Mouse (Mus musculus) adrenal gland, postnatal 36 days (tissue): ENCODE measurements around the gene Hivep2. TPM values are rescaled to one million over a fixed set of nuclear protein-coding genes. Genes with fewer than 3 reads are reported as not detected.
A peak's percentile ranks its signal among the peaks of the same experiment; 100 is the strongest.

Source experiments
- DNase-seq, 2 experiments: peaks; one replicate each; pipeline ENCODE4 v3.0.0; 2021; ENCODE audit warnings: mixed read lengths in 1 of 2
- total RNA-seq, 2 experiments: library from RNA; stranded (reverse); gene quantifications; 2 replicates each; pipeline ENCODE4 v1.2.3; 2021

The Hivep2 gene
- total RNA-seq, 2 experiments from 2014 or later = 33.7 to 35.1 TPM

- no peak for DNase-seq
These were observed 54.4 kb downstream of the Hivep2 start for GRCm38 (mm10) chr10:14020253-14020652.

- no peak for DNase-seq
These were observed 59.1 kb downstream of the Hivep2 start for GRCm38 (mm10) chr10:14024971-14025370.

DNA sequence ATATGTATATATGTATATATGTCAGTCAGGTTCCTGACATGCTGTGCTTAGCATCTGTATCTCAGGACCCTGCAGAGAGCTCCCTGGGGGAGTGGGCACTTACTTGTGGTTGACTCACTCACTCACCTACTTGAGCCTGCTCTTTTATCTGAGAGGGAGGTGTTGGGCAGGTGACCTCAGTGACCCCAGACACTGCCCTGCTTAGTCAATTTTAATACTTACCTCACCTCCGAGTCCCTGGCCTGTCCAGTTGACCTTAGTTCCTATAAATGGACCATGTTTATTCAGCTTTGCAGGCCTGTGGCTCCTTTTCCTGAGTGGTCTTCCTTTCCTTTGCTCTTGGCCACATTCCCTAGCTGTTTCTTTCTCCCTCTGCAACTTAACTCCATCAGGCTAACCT lies 61.9 kb downstream of the Hivep2 start:
- no peak for DNase-seq

- no peak for DNase-seq
These were observed 63.1 kb downstream of the Hivep2 start for GRCm38 (mm10) chr10:14028956-14029355.

DNA sequence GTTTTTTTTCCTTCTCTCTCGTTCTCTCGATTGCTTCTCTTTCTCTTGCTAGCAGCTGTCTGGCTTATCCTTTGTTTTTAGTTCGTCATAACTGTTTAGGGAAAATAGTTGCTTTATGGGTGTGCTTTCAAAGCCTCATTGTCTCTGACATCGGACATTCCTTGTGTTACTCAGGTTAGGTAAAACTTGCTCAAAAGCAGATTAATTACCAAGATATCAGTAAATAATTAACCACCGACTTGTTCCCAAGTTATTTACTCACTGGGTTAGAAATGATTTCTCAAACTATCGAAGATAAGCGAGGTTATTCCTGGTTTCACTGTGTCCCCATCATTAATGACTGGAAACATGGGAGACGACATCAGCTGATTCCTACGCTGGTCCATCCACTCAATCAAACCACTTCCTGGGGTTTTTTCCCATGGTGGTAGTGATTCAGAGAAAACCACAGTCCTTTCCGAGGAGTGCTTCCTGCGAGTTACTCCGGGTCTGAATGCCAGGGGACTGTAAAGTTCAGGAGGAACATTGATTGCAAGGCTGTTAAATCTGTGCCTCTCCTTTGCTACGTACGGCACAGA lies 64.7 kb downstream of the Hivep2 start:
- no peak for DNase-seq

DNA sequence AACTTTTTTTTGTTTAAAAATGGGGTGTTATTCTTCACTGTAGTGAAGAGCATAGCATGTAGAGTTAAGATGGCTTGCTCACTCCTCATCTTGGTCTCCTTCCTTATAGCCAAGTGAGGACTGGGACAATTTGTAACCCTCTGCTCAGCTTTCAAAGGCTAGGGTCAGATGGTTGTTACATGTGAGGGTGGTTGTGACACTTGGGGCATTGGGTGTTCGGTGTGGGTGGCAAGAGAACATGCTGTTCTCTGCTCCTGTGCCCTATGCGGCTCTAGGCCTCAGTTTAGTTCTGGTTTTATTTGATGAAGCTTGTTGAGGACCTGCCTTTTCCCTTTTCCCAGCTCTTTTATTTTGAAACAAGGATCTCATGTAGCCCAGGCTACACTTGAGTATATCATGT lies 66.7 kb downstream of the Hivep2 start:
- no peak for DNase-seq

- DNase-seq = no peak
These were observed 68.2 kb downstream of the Hivep2 start for GRCm38 (mm10) chr10:14034046-14034445.

DNA sequence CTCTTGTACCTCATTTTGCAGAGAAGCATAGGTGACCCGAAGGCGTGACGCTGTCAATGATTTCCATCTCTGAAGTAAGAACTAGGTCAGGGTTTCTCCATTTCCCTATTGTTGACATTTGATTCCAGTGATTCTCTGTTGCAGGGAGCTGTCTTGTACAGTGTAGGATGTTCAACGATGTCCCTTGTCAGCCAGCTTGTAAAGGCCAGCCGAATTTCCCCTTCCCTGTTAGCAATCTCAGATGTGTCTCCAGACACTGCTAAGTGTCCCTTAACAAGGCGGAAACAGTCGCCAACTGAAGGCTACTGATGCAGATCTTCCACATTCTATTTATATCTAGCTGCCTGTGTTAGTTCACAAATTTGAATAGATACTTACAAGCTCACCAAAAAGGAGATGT lies 68.9 kb downstream of the Hivep2 start:
- DNase-seq = no peak

GRCm38 (mm10) chr10:14035607-14036006 lies 69.7 kb downstream of the Hivep2 start:
- DNase-seq = no peak

- DNase-seq = no peak
These were observed 70.6 kb downstream of the Hivep2 start for GRCm38 (mm10) chr10:14036472-14036871.

DNA sequence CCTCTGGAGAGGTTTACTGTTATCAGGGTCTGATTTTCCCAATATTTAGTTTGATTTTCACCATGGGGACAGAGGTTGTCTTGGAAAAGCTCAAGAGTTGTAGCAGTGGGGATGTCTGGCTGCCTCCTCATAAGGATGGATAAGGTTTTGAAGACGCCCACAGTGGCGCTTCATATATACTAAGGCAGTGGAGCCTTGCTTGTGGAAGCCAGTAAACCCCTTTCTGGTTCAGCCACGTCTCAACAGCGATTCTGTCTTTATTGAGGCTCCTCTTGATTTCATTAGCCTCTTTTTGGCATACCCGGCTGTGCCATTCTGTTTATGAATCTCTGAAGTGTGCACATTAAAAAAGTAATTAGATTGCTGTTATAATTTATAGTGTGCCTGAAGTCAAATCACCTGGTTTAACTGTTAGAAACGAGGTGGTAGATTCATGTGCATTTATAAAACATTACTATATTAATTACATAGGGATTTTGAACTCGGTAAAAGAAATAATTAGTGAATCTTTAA lies 72.2 kb downstream of the Hivep2 start:
- no peak for DNase-seq

- no peak for DNase-seq
These were observed 75.0 kb downstream of the Hivep2 start for GRCm38 (mm10) chr10:14040716-14041470.

- no peak for DNase-seq
These were observed 75.7 kb downstream of the Hivep2 start for GRCm38 (mm10) chr10:14041606-14042005.

GRCm38 (mm10) chr10:14042539-14043348 lies 76.9 kb downstream of the Hivep2 start:
- DNase-seq = no peak

DNA sequence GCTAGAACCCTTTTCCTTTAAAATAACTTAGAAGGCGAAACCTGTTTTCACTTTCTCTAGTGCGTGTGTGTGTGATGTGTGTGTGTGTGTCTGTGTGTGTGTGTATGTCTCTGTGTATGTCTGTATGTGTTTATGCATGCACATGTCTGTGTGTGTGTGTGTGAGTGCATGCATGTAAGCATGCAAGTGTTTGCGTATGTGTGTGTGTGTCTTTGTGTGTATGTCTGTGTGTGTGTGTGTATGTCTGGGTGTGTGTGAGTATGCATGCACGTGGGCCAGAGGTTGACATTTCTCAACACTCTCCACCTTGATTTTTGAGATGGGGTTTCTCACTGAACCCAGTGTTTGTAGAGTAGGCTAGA lies 77.5 kb downstream of the Hivep2 start:
- no peak for DNase-seq

DNA sequence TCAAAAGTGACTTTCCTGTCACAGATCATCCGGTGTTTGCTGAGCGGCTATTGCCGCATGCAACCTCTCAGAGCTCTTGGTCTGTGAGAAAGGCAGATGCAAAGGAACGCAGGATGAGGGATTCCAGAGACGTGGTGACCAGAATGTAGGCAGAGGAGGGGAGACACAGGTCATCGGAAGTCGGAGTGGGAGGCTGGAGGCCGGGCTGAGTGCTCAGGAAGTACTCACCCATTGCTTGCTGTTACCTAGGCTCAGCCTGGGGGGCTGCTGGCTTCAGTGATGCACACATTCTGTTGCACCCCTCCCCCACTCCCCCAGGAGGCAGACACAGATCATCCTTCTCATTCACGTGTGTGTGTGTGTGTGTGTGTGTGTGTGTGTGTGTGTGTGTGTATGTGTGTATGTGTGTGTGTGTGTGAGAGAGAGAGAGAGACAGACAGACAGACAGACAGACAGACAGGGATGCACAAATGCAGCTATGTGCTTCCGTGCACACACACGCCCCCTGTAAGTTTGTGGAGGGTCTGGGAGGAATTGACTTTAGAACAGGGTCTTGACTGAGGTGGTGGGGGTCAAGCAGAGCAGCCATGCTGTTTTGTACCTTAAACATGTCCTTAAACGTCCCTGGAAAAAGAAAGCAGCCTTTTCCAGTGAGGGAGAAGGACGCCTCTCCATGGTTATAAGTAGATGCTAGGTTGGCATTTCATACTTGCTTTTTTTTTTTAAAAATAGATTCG lies 78.3 kb downstream of the Hivep2 start:
- DNase-seq = no peak

GRCm38 (mm10) chr10:14044783-14045392 lies 79.0 kb downstream of the Hivep2 start:
- DNase-seq = peak; percentile 38 to 43

GRCm38 (mm10) chr10:14045745-14046144 lies 79.9 kb downstream of the Hivep2 start:
- DNase-seq = peak; percentile 24 to 34

DNA sequence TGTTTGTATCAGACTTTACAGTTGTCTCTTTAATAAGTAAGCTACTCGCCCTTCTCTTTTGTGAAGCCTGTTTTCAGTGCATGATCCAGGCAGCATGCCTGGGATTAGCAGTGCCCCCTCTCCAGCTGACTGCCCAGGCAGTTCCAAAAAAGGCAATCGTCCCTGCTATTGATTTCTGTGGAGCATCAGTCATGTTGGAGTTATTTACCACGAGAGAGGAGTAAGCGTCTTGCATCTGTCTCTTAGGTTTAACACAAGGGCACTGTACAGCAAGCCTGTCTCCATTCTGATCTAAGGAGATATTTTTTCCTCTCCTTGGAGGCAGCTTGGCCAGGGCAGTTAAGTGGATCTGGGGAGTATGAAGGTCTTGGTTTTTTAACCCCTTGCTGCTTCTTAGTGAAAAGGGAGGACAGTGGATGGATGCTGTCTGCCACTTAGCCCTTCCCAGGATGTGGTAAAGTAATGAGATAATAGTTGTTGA lies 80.3 kb downstream of the Hivep2 start:
- DNase-seq = no peak

DNA sequence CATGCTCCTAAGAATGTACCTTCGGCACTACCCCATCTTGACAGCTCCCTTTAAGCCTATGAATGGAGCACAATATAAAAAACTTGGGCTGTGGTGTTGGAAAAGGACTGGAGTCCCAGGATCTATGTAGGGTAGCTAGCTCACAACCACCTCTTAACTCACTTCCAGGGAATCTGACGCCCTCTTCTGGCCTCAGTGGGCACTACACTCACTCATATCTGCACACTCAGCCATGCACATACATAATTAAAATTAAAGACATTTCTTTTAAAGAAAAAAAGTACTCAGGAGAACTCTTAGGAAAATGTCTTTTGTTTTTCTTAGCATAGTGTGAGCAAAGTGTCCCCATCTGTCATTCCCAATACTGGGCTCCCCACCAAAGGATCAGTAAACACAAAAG lies 81.1 kb downstream of the Hivep2 start:
- DNase-seq = peak; percentile 21 to 37

GRCm38 (mm10) chr10:14047661-14048060 lies 81.8 kb downstream of the Hivep2 start:
- peak; percentile 24 to 37 for DNase-seq
